Mouse (Mus musculus): Measurements from ENCODE around the gene Samd14.
A peak's percentile ranks its signal among the peaks of the same experiment; 100 is the strongest.
"Not testable (repeated sequence)": the region's sequence is repeated elsewhere in the genome, so short reads cannot be mapped to it uniquely, and the experiment has no call there.

Gene Samd14

GRCm38 (mm10) chr11:95009629-95010014 is at the start of gene Samd14:
TSS of gene Samd14 (plus strand) at chr11:95009879.
- no peak for DNase-seq (ENCODE audit: low read depth)

GRCm38 (mm10) chr11:94962534-94963101 is 47.1 kb upstream of the Samd14 start:
- DNase-seq (ENCODE audit: low read depth), result no peak

GRCm38 (mm10) chr11:94967419-94967818 is 42.3 kb upstream of the Samd14 start, which contains the start of gene Hils1:
TSS of gene Hils1 (plus strand) at chr11:94967593.
- DNase-seq (ENCODE audit: low read depth), result no peak

GRCm38 (mm10) chr11:94968187-94968586 is 41.5 kb upstream of the Samd14 start:
- DNase-seq (ENCODE audit: low read depth), result no peak

GRCm38 (mm10) chr11:94969709-94970108 is 40.0 kb upstream of the Samd14 start:
- not testable (repeated sequence) for DNase-seq (ENCODE audit: low read depth)

- peak; percentile 70 for DNase-seq (ENCODE audit: low read depth)
Measured at GRCm38 (mm10) chr11:94970210-94970943, 39.3 kb upstream of the Samd14 start.

- no peak for DNase-seq (ENCODE audit: low read depth)
Measured at GRCm38 (mm10) chr11:94971895-94972615, 37.6 kb upstream of the Samd14 start.

- no peak for DNase-seq (ENCODE audit: low read depth)
Measured at GRCm38 (mm10) chr11:94972887-94973286, 36.8 kb upstream of the Samd14 start.

GRCm38 (mm10) chr11:94973313-94973712 is 36.4 kb upstream of the Samd14 start:
- no peak for DNase-seq (ENCODE audit: low read depth)

GRCm38 (mm10) chr11:94974951-94975350 is 34.7 kb upstream of the Samd14 start:
- DNase-seq (ENCODE audit: low read depth), result no peak

GRCm38 (mm10) chr11:94976199-94976598 is 33.5 kb upstream of the Samd14 start, which contains the start of gene Sgca:
TSS of gene Sgca (minus strand) at chr11:94976327.
- DNase-seq (ENCODE audit: low read depth), result no peak

GRCm38 (mm10) chr11:94978178-94978915 is 31.3 kb upstream of the Samd14 start:
- no peak for DNase-seq (ENCODE audit: low read depth)

- DNase-seq (ENCODE audit: low read depth), result peak; percentile 97
Measured at GRCm38 (mm10) chr11:94978947-94979346, 30.7 kb upstream of the Samd14 start.

GRCm38 (mm10) chr11:94979462-94980179 is 30.1 kb upstream of the Samd14 start:
- DNase-seq (ENCODE audit: low read depth), result no peak

GRCm38 (mm10) chr11:94985140-94985539 is 24.5 kb upstream of the Samd14 start:
- no peak for DNase-seq (ENCODE audit: low read depth)

GRCm38 (mm10) chr11:94985822-94986221 is 23.9 kb upstream of the Samd14 start:
- DNase-seq (ENCODE audit: low read depth), result no peak

- no peak for DNase-seq (ENCODE audit: low read depth)
Measured at GRCm38 (mm10) chr11:94986435-94986834, 23.2 kb upstream of the Samd14 start.

- DNase-seq (ENCODE audit: low read depth), result no peak
Measured at GRCm38 (mm10) chr11:94987341-94987740, 22.3 kb upstream of the Samd14 start.

GRCm38 (mm10) chr11:94987851-94988250 is 21.8 kb upstream of the Samd14 start:
- DNase-seq (ENCODE audit: low read depth), result no peak

- peak; percentile 46 for DNase-seq (ENCODE audit: low read depth)
Measured at GRCm38 (mm10) chr11:94988780-94989561, 20.7 kb upstream of the Samd14 start.

- DNase-seq (ENCODE audit: low read depth), result peak; percentile 95
Measured at GRCm38 (mm10) chr11:94989562-94990017, 20.1 kb upstream of the Samd14 start.
